Mouse (Mus musculus) testis, adult 2 months (tissue): ENCODE results near the gene Krcc1.

Experiments used
- CTCF ChIP-seq: fragments of 200-500 bp; IDR thresholded peaks from 2 replicates; pipeline ENCODE4 v1.5.1; 2012; ENCODE audit warnings: low read depth, mild to moderate bottlenecking, inconsistent platforms, low read length, moderate library complexity; ENCODE audit not compliant: control insufficient read depth, insufficient read depth, insufficient replicate concordance
- POLR2A ChIP-seq: fragments of 200-500 bp; IDR thresholded peaks from 2 replicates; pipeline ENCODE4 v1.6.1; 2012; ENCODE audit warnings: low read depth, mild to moderate bottlenecking, inconsistent platforms, low read length, moderate library complexity; ENCODE audit not compliant: control insufficient read depth

DNA sequence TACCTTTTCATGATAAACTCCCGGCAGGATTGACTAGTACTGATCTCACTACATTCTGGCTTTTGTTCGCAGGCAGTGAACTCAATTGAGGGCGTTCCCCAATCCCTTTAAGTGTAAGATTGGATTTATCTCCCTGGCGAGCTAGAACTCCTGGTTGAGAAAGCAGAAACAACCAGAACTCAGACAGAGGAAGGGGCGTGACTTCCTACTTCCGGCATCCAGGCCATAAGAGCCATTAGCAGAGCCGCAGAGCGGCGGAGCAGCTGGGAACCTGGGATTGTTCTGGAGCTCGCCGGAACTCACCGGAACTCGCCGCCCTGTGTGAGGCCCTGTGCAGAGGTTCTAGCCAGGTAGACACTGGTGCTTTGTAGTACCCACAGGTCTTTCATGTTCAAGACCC is 22.0 kb downstream of the Krcc1 start:
- no peak for TF ChIP-seq CTCF
- TF ChIP-seq POLR2A = no peak
